In genomic region chr19:60397666-60398065, GRCm38 (mm10) we compare ENCODE assay signal across 26 mouse cellular contexts.
A peak's percentile ranks its signal among the peaks of the same experiment; 100 is the strongest.
DNase-seq lines count a peak whose midpoint lies in the region; ATAC-seq lines count a peak whose summit lies in the region.
"Had no signal": no experiment of that assay in that cellular context is flagged by ENCODE, and none has a peak within 500 bp of the region (broad histone marks: within the 10 kb centered on the region; RNA-seq: fewer than 3 reads in every experiment).

No protein-coding gene starts in this region.

- no peak for ATAC-seq in kidney, embryonic 15.5 days (replicated peaks; ENCODE audit: low FRiP score)
- ATAC-seq: activated CD4-positive, CD25-positive, alpha-beta regulatory T cell, adult 4 months; forebrain, embryonic 16.5 days; inflammation-experienced regulatory T-cells, adult 6 months had no signal

- H3K4me2 ChIP-seq in kidney, embryonic 15.5 days = no peak overlapping the region
- H3K4me2 ChIP-seq: heart, embryonic 13.5 days; hindbrain, embryonic 15.5 days; limb, embryonic 13.5 days; lung, embryonic 14.5 days; midbrain, embryonic 11.5 days; neural tube, embryonic 13.5 days; stomach, embryonic 15.5 days had no signal

- no peaks in the 10 kb centered on the region for H3K27me3 ChIP-seq in kidney, embryonic 15.5 days
- H3K27me3 ChIP-seq: CH12.LX; heart, embryonic 13.5 days; hindbrain, embryonic 15.5 days; limb, embryonic 13.5 days; neural tube, embryonic 13.5 days; stomach, embryonic 15.5 days had no signal

- H3K9me3 ChIP-seq in kidney, embryonic 15.5 days (replicated peaks) = no peaks in the 10 kb centered on the region
- H3K9me3 ChIP-seq: heart, embryonic 13.5 days; hindbrain, embryonic 15.5 days; limb, embryonic 13.5 days; neural tube, embryonic 13.5 days; stomach, embryonic 15.5 days had no signal

- H3K36me3 ChIP-seq in kidney, embryonic 15.5 days = no peaks in the 10 kb centered on the region
- H3K36me3 ChIP-seq: heart, embryonic 13.5 days; hindbrain, embryonic 15.5 days; limb, embryonic 13.5 days; neural tube, embryonic 13.5 days; stomach, embryonic 15.5 days had no signal

- H3K27ac ChIP-seq in kidney, embryonic 15.5 days = no peak overlapping the region
- H3K27ac ChIP-seq: heart, embryonic 13.5 days; hindbrain, embryonic 15.5 days; kidney, postnatal 0 days; limb, embryonic 13.5 days; liver, embryonic 14.5 days; neural tube, embryonic 13.5 days; stomach, embryonic 15.5 days had no signal

- peak; percentile 19 to 30 for DNase-seq in cerebellum, postnatal 10 days
- DNase-seq in cerebellum, adult 11 months = no peak
- peak; percentile 55 for DNase-seq in kidney, adult 18-20 months
- peak; percentile 9 for DNase-seq in right cerebral cortex, postnatal 4 days
- no peak for DNase-seq in right cerebral cortex, postnatal 25 days
- DNase-seq in kidney, postnatal 4 days = peak; percentile 46 to 65
- no peak for DNase-seq in frontal cortex, adult 2 months (ENCODE audit: extremely low spot score in 1 of 2, low spot score in 1 of 2)
- DNase-seq: adrenal gland, adult 2 months; adrenal gland, postnatal 36 days; cerebellum, adult 9-10 months; lung, embryonic 14.5 days; lung, postnatal 36 days; thymus, postnatal 14 days had no signal

- H3K9ac ChIP-seq in kidney, embryonic 15.5 days = no peak overlapping the region
- H3K9ac ChIP-seq: heart, embryonic 13.5 days; hindbrain, embryonic 15.5 days; limb, embryonic 13.5 days; liver, embryonic 14.5 days; lung, embryonic 14.5 days; neural tube, embryonic 13.5 days; stomach, embryonic 15.5 days had no signal

- H3K4me3 ChIP-seq in kidney, embryonic 15.5 days (replicated peaks) = no peak overlapping the region
- H3K4me3 ChIP-seq: heart, embryonic 13.5 days; hindbrain, embryonic 15.5 days; limb, embryonic 13.5 days; neural tube, embryonic 13.5 days; stomach, embryonic 15.5 days had no signal

- WGBS in kidney, embryonic 15.5 days = 75% methylated on average over 1 of the region's 1 CpGs

- H3K4me1 ChIP-seq in kidney, embryonic 15.5 days = no peaks in the 10 kb centered on the region
- H3K4me1 ChIP-seq: heart, embryonic 13.5 days; hindbrain, embryonic 15.5 days; limb, embryonic 13.5 days; neural tube, embryonic 13.5 days; stomach, embryonic 15.5 days had no signal

Comparison
In these comparisons a context has a peak if more than half of its experiments do, and no peak if none do; other contexts are left out.
1. DNase-seq: peak in cerebellum, postnatal 10 days (2 of 2), kidney, adult 18-20 months (single experiment), right cerebral cortex, postnatal 4 days (single experiment) and kidney, postnatal 4 days (2 of 2); none in cerebellum, adult 11 months (single experiment), right cerebral cortex, postnatal 25 days (single experiment) and frontal cortex, adult 2 months (0 of 2).